Mouse (Mus musculus): ENCODE measurements around the gene Kidins220. TPM values are rescaled to one million over a fixed set of nuclear protein-coding genes. Genes with fewer than 3 reads are reported as not detected.

Gene Kidins220
- total RNA-seq, 2 experiments from 2014 or later = 109 to 123 TPM

DNA sequence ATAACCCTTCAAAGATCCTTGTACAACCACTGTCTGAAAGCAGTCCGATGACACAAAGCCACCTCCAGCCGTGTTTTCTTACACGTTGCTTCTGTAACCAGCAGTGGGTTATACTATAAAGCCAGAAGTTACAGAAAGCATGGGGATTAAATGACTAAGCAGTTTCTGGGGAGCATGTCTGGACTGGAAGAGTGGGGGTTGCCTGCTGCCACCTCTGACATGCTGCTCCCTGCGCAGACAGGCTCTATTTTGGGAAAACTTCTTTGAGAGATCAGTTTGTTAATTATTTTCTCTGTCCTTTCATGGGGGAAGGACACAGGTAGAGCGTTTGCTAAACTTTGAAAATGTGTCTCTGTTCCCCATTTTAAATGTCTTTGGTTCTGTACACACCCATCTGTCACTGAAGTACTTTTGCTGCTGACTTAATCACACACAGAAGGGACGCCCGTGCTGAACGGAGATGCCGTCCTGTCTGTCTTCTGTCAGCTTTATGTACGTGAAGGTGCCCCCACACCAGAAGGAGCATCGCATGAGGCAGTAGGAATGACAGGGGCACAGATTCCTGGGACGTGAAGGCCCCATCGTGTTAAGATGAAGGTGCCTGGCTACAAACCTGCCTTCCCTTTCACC lies 11.2 kb upstream of the Kidins220 start:
- DNase-seq = no peak

DNA sequence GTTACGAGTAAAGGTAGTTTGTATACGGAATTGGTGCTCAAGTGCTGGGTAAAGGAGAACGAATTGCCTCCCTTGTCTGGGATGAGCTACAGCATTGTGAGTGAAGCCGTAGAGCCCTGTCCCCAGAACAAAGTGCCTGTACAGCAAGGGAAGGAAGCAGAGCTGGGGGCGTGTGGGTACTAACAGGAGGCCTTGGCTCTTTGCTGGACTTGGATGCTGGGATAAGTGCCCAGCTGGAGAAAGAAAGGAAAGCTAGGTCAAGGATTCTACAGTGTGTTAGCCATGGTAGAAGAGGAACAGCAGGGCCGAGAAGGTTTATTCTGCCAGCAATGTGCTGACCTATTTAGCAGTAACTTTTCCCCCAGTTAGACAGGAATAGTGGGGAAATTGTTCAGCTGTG lies 9.3 kb upstream of the Kidins220 start:
- no peak for DNase-seq

DNA sequence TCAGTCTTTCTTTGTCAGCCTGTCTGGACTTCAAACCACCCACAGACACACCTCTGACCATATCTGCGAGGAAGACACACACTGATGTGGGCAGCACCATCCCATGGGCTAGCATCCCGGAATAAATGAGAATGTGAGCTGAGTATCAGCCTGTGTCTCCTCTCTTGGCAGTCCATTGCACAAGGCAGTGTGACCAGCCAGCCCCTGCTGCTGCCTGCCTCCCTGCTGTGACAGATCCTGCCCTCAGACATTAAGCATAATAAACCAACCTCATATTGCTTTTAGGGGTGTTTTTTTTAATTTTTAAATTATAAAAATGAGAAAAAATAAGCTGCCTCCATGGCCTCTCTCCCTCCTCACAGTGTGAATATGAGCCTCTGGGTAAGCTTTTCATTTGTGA lies 8.7 kb upstream of the Kidins220 start:
- DNase-seq = no peak

DNA sequence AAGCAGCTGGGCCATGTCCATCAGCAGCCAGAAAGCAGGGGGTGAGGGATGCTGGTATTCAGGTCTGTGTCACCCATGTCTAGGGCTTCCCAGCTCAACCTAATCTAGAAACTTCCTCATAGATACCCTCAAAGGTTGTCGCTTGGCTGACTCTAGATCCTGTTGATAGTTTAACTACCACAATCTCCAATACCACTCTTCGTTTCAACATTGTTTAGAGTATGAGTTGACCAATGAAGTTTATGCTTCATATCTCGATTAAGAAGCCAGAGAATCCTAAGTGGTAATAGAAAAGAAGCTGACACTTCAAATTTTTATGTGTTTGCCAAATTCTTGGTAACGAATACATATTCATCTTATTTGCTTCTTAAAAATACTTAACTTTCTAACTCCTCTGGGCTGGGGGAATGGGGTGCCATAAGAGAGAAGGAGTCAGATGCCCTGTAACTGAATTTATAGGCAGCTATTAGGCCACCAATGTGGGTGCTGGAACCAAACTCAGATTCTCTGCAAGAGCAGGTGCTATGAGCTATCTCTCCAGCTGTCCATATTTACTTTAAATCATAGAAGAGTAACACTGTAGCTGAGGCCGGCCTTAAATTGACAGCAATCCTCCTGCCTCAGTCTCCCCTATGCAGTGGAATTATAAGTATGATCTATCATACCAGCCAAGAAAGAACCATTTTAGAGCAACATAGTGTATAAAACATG lies 3.1 kb upstream of the Kidins220 start:
- no peak for DNase-seq

DNA sequence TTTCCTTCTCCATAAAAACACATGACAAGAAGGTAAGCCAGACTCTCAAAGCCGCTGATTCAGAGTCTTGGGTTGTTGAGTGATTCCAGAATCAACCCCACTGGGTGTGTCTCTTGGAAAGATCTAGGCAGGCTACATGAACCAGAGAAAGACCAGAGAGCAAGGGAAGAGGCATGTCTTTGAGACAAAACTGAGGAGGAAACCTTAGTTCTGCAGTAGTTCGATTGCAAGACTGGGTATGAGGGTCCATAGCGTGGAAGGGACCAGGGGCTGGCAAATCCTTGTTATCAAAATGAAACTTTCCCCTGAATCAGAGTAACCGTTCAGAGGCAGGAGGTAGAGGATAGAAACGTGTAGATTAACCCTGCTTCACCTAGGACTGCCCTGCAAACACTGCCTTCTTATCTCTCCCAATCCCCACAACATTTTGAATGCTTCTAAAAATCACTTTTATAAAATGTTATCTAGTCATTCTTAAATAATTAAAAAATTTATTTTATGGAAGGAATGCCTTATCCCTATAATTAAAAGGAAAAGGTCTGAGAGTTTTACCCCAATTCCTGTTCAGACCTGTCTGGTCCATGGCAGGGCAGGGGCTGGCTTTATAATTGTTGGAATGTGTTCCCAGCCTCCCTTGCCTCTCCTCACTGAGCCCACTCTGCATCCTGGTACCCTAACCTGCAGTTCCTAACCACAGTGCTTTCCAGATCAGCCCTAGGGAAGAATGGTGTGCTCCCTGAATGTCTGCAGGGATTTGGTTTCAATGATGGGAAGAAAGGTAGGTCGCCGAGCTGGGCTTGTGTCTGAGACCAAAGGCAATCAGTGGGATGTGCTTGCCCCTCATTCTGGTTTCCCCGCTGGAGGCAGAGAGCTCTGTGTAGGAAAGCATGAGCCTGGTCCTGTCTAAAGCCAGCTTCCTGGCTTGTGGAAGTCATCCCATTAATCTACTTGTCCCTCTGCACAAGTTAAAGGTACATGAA lies 2.1 kb upstream of the Kidins220 start:
- DNase-seq = no peak

DNA sequence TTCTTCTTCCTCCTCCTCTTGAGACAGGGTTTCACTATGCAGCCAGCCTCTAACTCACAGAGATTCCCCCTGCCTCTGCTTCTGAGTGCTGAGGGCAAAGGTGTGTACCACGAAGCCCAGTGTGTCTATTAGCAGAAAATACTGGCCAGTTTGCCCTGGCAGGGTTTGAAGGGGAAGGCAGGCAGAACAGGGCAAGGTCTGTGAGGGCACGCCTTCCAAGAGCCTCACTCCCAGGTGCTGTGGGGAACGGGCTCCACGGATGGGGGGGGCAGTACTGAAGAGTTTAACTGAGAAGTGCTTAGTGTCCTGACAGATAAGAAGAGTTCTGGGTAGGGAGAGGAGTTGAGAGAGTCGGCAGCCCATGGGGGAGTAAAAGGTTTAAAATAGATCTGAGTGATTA lies 1.1 kb upstream of the Kidins220 start:
- DNase-seq = no peak

DNA sequence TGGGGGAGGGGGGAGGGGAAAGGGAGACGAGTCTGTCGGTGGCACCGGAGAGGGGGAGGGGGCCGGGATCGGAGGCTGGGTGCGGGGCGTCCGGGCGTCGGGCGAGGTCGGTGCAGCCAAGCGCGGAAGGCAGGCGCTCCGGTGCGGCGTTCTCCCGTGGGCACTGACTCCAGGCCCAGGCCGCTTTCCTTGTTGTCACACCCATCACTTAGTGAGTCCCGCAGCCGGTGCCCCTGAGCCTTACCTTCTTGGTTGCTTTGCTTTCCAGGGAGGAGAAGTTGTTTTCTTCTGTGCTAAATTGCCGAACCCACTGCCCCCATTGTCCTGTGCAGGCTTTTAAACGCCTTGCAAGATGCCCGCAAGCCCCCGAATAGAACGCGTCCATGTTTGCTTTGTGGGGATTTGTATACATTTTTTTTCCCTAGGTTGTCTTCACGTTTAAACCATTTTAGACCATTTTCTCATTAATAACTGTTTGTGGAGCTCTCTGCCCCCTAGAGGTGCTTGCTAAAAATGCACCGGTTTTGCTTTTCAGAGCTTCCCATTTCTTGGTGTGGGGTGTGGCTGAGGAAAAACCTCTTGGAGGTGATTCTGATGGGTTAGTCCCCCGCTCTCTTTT lies 499 bp downstream of the Kidins220 start:
- peak; percentile 66 for DNase-seq

DNA sequence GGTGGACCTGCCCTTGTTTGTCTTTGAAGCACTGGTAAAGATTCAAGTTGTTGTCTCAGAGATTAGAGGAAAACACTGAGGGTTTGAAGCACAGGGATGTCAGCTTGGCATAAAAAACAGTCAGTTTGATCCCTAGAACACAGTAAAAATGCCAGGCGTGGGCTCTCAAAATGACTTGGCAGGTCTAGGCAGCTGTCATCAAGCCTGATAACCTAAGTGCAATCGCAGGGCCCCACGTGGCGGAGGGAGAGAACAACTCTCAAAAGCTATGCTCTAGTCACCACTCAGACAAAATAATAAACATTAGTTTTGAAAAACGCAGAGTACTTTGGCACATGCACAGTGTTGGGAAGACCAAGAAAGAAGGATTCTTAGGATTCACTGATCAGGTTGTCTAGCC lies 10.5 kb downstream of the Kidins220 start:
- peak; percentile 27 for DNase-seq

DNA sequence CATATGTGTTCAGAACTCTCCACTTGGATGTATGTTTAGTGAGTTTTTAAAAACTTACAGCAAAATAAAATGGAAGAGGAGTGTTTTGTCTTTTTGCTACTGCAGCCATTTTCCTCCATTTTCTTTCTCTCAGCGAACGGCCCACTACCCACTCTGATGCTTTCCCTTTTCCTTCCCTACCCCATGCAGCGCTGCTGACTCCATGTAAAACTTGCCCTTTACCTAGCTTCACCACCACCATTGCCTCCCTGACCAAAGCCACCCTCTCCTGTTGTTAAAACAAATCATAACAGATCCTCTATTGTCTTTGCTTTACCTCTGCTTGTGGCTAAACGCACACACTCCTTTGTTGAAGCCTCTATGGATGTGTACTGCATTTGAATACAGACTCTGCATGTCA lies 20.6 kb downstream of the Kidins220 start:
- no peak for DNase-seq

DNA sequence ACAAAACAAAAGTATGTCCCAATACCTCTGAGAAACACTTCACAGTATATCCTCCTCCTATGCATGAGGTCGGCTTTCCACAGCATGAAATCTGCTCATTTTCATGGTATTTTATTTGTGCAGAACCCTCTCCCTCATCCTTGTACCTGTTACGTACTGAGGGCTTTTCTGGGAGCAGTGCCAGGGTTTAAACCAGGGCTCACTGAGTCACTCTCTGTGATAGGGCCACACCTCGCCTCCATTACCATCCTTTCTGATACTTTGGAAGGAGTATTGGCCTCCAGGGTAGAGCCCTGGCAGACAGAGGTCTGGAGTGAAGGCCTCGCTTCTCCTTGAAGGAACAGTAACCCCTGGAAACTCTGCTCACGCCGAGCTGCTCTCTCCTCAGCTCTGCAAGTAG lies 30.6 kb downstream of the Kidins220 start:
- no peak for DNase-seq

DNA sequence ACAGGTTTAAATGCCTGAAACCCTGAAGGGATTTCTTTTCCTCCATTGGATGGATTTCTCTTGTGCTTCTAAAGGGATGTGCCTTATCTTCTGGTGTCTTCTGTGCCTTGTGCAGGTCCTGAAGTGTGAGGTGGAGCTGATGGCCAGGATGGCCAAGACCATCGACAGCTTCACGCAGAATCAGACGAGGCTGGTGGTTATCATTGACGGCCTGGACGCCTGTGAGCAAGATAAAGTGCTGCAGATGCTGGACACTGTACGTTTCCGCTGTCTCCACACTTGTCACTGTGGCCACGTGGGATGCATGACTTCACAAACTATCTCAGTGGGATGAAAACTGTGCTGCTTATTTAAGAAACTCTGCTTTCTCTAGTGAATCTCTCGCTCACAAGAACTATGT lies 35.2 kb downstream of the Kidins220 start:
- DNase-seq = no peak

DNA sequence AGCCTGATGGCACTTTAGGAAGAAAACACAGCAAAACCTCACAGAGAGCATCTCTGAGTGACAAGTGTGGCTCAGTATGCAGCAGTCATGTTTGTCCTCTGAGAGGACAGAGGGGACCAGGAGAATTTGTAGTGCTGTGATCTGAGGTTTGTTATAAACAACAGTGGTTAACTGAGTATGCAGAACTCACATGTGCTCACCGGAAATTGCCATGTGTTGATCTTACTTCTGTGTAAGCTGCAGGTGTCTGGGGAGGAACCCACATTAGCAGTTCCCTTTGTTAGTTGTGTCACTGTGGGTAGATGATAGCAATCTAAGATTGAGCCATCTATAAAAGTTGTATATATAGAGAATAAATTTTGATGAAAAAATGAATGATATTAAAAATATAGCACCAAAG lies 35.7 kb downstream of the Kidins220 start:
- no peak for DNase-seq

DNA sequence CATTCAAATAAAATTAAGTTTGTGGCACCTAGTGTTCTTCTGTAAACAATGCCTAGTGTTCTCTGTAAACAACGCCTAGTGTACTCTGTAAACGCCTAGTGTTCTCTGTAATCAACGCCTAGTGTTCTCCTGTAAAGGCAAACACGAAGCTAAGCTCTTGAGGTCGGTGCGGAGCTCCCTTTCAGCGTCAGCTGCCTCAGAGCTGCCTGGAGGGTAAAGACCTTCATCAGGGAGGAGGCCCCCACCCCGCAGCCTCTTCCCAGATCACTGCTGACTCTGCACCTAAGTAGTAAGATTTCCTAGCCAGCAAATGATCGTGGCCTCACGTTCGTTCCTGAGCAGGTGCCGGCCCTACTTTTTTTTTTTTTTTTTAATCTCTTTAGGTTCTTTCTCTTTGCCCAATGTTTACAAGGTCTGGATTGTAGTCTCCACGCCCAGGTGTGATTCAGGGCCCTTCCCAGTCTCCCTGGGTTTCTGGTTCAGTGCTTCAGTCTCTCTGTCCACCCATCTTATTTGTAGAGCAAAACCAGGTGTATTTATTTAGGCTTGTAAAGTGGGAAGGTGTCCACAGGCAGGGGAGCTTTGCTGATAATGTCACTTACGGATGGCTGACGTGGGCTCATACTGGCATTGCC lies 37.1 kb downstream of the Kidins220 start:
- no peak for DNase-seq

DNA sequence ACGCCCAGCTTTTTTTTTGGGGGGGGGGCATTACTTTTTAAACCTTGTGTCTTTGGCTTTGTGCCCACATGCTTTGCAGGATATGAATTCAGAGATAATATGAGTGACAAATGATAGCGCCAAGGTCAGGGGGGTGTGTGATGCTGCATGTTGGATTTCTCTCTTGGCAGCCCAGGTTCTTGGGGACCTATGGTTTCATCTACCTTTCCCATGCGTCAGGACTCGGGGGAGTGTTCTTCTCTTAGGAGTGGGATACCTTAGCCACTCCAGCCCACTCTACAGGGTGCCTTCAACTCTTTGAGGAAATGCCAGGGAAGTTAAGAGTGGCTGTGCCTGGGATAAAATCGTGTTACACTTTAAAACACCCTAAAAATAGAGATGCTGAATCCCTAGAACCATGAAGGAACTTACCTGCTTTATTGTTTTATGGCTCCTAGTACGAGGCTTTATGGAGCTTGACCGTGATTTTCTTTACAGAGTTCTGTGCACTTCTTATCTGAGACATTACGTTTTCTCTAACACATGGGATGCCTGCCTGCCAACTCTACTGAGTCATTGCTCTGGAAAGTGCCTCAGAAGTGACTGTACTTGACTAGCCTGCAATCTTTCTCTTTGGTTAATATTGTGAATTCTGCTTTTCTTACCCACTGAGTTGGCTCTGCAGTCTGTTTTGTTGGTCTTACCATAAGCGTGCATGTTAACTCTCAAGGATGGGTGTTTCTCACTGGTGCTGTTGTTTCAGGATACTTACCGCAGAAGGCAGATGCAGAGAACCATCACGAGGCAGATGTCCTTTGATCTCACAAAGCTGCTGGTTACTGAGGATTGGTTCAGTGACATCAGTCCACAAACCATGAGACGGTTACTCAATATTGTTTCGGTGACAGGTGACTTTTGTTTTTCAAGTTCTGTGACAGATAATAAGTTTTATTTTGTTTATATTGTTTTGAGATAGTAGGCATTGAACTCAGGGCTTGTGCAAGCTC lies 38.1 kb downstream of the Kidins220 start:
- DNase-seq = peak; percentile 38

DNA sequence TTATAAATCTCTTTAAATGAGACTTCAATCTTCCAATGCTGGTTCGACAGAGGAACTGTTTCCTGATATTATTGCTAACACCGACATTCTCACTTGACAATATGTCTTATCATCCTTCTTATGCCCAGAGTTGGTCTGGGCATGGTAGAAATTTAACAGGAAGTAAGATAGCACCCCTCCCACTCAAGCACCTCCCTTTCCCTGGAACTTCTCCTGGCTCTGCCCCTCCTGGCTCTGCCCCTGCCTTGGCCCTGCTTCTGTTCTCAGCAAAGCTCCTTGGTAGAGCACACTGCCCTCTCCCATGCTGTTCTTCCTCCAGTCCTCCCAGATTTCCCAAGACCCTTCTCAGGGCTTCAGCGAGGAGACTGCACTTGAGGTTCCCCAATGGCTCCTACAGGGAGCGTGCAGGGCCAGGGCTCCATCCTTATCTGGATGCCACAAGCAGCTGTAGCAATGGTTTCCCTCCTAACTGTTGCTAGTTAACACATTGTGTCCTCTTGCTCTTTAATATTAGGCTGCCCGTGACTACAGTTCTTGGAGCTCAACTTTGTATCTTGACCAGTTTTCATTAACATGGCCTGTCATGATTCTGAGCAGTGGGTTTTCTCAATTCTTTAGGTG lies 39.7 kb downstream of the Kidins220 start:
- DNase-seq = no peak

DNA sequence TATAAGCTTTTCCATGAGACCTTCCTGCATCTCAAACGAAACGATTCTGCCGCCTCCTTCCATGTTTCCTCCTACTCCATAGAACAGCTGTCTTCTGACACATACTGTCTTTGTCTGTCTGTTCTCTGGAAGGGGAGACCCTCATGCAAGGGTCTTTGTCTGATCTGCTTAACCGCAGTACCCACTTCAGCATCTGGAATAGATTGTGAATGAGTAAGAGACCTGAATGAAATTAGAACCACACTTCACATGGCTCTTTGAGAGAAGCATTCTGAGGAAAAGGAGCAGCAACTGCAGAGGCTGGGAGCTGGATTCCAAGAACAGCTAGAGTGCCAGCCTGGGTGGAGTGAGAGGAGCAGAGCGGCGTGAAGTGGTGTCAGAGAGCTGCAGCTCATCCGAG lies 40.2 kb downstream of the Kidins220 start:
- no peak for DNase-seq

DNA sequence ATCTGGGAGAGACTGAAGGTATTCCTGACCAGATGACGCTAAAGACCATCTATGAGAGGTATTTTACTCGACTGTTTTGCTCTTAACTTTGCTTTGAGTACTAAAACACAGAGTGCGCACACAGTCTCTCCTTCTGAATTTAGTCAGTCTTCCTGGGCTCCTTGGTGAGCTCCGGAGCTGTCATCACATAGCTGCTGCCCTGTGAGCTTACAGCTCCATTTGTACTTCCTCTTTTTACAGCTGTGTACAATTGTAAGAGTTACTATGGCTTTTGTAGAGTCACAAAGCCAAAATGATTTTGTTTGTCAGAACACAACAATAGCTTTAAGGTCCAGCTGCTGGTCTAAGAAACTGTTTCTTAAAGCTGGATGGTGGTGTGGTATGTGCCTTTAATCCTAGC lies 42.3 kb downstream of the Kidins220 start:
- DNase-seq = no peak

DNA sequence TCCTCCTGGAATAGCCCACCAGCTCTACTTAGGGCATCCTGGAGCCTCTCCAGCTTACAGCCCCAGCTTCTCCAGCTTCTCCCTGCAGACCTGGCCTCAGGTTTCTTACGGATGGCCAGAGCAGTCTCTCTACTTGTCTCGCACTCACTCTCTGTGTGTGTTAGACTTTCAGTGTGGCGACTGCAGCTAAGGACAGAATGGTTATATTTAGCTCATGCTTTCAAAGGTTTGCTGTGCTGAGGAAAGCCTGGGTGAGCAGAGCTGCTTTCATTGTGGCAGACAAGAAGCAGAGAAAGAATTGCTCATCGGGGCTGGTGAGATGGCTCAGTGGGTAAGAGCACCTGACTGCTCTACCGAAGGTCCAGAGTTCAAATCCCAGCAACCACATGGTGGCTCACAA lies 46.3 kb downstream of the Kidins220 start:
- peak; percentile 10 for DNase-seq

DNA sequence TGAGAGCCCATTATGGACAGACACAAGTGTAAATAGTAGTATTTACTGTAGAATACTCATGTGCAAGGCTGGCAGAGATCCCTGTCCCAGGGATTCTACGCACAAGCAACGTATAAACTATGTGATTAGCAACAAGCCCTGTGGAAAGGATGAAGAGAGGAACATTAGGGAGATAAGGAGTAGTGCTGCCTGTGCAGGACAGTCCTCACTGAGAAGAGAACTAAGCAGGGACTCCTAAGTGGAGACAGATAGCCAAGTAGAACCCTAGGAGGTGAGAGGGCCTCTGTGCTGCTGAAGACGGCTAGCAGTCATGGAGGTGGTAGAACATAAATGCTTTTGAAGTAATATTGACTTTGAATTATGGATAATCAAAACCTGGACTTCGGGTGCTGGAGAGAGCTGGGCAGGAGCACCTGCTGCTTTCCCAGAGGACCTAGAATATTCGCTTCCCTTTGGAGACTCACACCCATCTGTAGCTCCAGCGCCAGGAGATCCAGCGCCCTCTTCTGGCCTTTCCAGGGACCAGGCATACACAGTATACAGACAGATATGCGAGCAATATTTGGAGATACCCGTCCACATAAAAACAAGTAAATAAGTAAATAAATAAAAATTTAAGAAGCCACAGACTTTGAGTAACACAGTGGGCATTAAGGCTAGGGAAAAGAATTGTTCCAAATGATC lies 50.3 kb downstream of the Kidins220 start:
- peak; percentile 27 for DNase-seq

DNA sequence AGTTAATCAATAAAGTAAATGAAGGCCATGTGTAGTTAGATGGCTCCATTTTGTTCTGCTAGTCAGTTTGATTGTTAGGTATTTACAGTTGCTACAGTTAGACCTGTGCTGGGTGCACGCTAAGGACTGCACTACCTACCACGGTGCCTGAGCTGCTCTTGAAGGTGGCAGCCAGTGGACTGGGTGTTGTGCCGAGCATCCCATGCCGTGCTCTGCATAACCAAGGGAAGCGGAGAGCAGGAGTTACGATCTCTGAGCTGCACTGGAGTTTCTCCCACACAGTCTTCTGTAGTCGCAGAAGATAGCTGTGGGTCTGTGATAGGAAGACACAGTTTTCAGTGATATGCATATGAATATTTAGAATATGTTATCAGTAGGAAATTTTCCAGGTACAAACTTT lies 51.6 kb downstream of the Kidins220 start:
- DNase-seq = no peak

Measured in heart, postnatal 4 days (tissue).